Mouse (Mus musculus) lung, embryonic 14.5 days (tissue): Measurements from ENCODE around the gene Sel1l3. TPM values are rescaled to one million over a fixed set of nuclear protein-coding genes. Genes with fewer than 3 reads are reported as not detected.

Source experiments
- ATAC-seq: fragments of 200-750 bp; cut with Nextera tagmentation; 2 replicates; pipeline ENCODE4 v1.8.0; 2017; ENCODE audit warnings: mild to moderate bottlenecking, moderate TSS enrichment, moderate library complexity; ENCODE audit not compliant: insufficient read depth
- DNase-seq: peaks from one replicate; pipeline ENCODE4 v3.0.0-alpha.2; 2015
- H3K27ac ChIP-seq: fragments of 300-500 bp; sonication (generic); 2 replicates; pipeline ENCODE4 v1.5.1; 2014; ENCODE audit warnings: low read depth, mild to moderate bottlenecking, moderate library complexity
- H3K27me3 ChIP-seq: fragments of 300-500 bp; sonication (generic); 2 replicates; pipeline ENCODE4 v1.6.1; 2014; ENCODE audit warnings: low read length, control low read depth; ENCODE audit not compliant: insufficient read depth
- H3K36me3 ChIP-seq: fragments of 300-500 bp; sonication (generic); 2 replicates; pipeline ENCODE4 v1.6.1; 2014; ENCODE audit warnings: control low read depth; ENCODE audit not compliant: insufficient read depth
- H3K4me1 ChIP-seq: fragments of 300-500 bp; sonication (generic); 2 replicates; pipeline ENCODE4 v1.6.1; 2014; ENCODE audit warnings: antibody characterized with exemption, control low read depth; ENCODE audit not compliant: insufficient read depth
- H3K4me2 ChIP-seq: fragments of 300-500 bp; sonication (generic); 2 replicates; pipeline ENCODE4 v1.6.1; 2014; ENCODE audit warnings: mild to moderate bottlenecking
- H3K4me3 ChIP-seq: fragments of 300-500 bp; sonication (generic); 2 replicates; pipeline ENCODE4 v1.5.1; 2014; ENCODE audit warnings: low read depth, low read length
- H3K9ac ChIP-seq: fragments of 300-500 bp; sonication (generic); 2 replicates; pipeline ENCODE4 v1.6.1; 2014
- H3K9me3 ChIP-seq: fragments of 300-500 bp; sonication (generic); 2 replicates; pipeline ENCODE4 v1.6.1; 2016; ENCODE audit warnings: low read depth, low read length, control low read depth
- CTCF ChIP-seq: IDR thresholded peaks from 2 replicates; pipeline ENCODE4 v1.5.1; 2016; ENCODE audit warnings: antibody characterized with exemption, low read depth
- WGBS: fragments of 180-500 bp; shearing (Covaris S2); extraction: QIAGEN DNeasy Blood & Tissue Kit; methylation state at CpG from one replicate; pipeline ENCODE4 v1.1.7; 2014; 5-methylcytosine and 5-hydroxymethylcytosine counted together
- polyA plus RNA-seq: library from polyadenylated mRNA; unstranded; fragments of >200 nt; fragmentation: Nextera tagmentation; extraction: Ambion mirVana; gene quantifications from 2 replicates; pipeline ENCODE4 v1.2.1, GENCODE M21; 2014

The Sel1l3 gene
- polyA plus RNA-seq, 1 experiment from 2014 or later, result 6.8 TPM

DNA sequence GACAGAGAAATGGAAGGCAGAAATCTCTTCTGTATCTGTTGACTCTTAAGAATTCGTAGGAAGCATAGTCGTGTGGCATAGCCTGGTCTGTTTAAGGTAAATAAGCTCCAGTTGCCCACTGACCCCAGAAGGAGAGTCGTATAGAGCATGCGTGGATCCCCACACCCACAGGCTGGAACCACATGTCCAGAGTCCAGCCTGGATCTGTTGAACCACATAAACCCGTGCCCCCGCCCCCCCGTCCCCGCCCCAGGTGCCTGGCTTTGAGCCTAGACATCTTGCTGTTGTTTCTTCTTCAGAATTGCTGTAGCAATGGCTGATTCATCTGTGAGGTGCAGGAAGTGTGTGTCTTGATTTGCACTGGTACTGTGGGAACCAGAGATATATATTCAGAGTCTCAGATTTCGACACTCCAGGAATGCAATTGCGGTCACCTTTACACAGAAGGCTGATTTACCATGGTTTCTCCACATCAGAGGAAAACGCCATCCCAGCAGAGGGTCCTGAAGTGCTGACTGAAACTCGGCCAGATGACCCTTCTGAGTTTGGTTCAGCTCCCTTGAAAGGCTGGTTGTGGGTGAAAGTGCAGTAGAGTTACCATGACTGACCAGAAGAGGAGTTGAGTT, 111.8 kb downstream of the Sel1l3 start:
- 72% methylated on average over 12 of the region's 12 CpGs for WGBS
- no peak overlapping the region for H3K9ac ChIP-seq
- no peak for TF ChIP-seq CTCF
- no peak overlapping the region for H3K4me3 ChIP-seq
- DNase-seq (no peak), ATAC-seq (no peak)
- no peak overlapping the region for H3K4me2 ChIP-seq
- no peaks in the 10 kb centered on the region for H3K27me3 ChIP-seq
- H3K27ac ChIP-seq, result no peak overlapping the region
- no peaks in the 10 kb centered on the region for H3K36me3 ChIP-seq
- H3K9me3 ChIP-seq, result no peaks in the 10 kb centered on the region
- H3K4me1 ChIP-seq, result peaks cover 10% of the 10 kb centered on the region; the same call in 1 of the 2 replicates

GRCm38 (mm10) chr5:53091331-53091730, 122.4 kb downstream of the Sel1l3 start:
- H3K4me1 ChIP-seq, result no peaks in the 10 kb centered on the region
- 67% methylated on average over 3 of the region's 3 CpGs for WGBS
- H3K27ac ChIP-seq, result no peak overlapping the region
- H3K36me3 ChIP-seq, result no peaks in the 10 kb centered on the region
- no peak overlapping the region for H3K9ac ChIP-seq
- H3K4me3 ChIP-seq, result no peak overlapping the region
- no peak for TF ChIP-seq CTCF
- no peaks in the 10 kb centered on the region for H3K9me3 ChIP-seq
- ATAC-seq (no peak), DNase-seq (no peak)
- no peak overlapping the region for H3K4me2 ChIP-seq
- no peaks in the 10 kb centered on the region for H3K27me3 ChIP-seq

DNA sequence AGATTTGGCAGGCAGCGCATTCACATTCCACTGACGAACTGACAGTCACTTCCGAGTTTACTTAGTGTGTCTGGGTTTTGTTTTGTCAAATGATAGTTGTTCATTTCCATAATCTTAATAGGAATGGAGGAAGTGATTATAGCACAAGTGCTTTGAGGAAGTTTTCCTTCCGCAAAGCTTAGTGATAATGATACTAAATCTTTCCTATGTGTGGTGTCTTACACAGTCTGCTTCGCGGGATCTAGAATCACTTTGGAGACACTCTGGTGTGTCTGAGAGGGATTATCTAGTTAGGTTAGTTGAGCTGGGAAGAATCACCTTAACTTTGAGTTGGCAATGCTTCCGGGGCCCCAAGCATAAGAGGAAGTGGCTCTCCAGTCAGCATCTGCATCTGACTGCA, 126.3 kb downstream of the Sel1l3 start:
- H3K27ac ChIP-seq, result no peak overlapping the region
- no peaks in the 10 kb centered on the region for H3K9me3 ChIP-seq
- H3K27me3 ChIP-seq, result no peaks in the 10 kb centered on the region
- no peak overlapping the region for H3K4me2 ChIP-seq
- ATAC-seq (no peak), DNase-seq (no peak)
- H3K4me3 ChIP-seq, result no peak overlapping the region
- no peaks in the 10 kb centered on the region for H3K36me3 ChIP-seq
- no peaks in the 10 kb centered on the region for H3K4me1 ChIP-seq
- no peak for TF ChIP-seq CTCF
- no peak overlapping the region for H3K9ac ChIP-seq
- WGBS, result 83% methylated on average over 7 of the region's 7 CpGs

DNA sequence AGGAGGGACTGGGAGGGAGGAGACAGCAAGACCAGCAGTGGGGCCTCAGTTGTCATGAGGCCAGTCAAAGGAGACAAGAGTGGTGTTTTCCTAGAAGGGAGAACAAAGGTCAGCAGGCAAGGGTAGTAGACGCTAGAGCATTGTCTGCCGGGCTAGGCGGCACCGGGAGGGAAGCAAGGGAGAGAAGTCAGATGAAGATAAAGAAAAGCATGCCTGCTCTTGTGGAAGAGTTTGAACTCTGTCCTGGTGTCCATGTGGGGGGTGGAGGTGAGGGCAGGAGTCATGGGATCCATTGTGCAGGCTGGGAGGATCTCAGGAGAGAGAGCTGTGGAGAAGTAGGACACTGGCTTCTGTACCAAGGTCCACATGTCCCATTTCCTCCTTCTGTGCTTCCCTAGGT, 135.3 kb downstream of the Sel1l3 start:
- Histone ChIP-seq H3K9ac (no peak overlapping the region), H3K4me3 (no peak overlapping the region), H3K27me3 (no peaks in the 10 kb centered on the region), H3K9me3 (no peaks in the 10 kb centered on the region), H3K4me2 (no peak overlapping the region), H3K27ac (no peak overlapping the region), H3K36me3 (no peaks in the 10 kb centered on the region), H3K4me1 (no peaks in the 10 kb centered on the region)
- no peak for TF ChIP-seq CTCF
- DNase-seq (no peak), ATAC-seq (no peak)
- 52% methylated on average over 4 of the region's 4 CpGs for WGBS

DNA sequence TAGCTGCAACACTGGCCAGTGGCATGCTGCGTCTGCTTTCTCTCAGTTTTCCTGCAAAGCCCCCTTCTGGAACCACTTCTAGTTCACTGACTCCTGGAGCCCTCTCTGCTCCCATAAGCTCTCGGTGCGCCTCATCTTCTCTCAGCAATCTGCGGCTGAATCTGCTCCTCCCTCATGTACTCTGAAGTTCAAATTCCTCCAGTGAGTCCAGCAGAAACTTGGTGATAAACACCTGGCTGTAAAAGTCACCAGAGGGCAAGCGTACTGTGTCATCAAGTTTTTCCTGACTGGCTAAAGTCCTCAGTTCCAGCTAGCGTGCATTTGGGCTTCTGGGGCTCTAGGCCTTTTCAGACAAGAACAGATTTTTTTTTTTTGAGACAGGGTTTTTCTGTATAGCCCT, 139.2 kb downstream of the Sel1l3 start:
- no peak overlapping the region for H3K4me2 ChIP-seq
- WGBS, result 52% methylated on average over 6 of the region's 6 CpGs
- H3K27me3 ChIP-seq, result no peaks in the 10 kb centered on the region
- H3K4me3 ChIP-seq, result no peak overlapping the region
- H3K9ac ChIP-seq, result no peak overlapping the region
- no peak for ATAC-seq
- H3K27ac ChIP-seq, result no peak overlapping the region
- DNase-seq, result no peak
- no peaks in the 10 kb centered on the region for H3K9me3 ChIP-seq
- H3K36me3 ChIP-seq, result no peaks in the 10 kb centered on the region
- no peak for TF ChIP-seq CTCF
- no peaks in the 10 kb centered on the region for H3K4me1 ChIP-seq

GRCm38 (mm10) chr5:53061532-53062130, 152.1 kb downstream of the Sel1l3 start:
- Histone ChIP-seq H3K4me3 (no peak overlapping the region), H3K36me3 (no peaks in the 10 kb centered on the region), H3K4me1 (no peaks in the 10 kb centered on the region), H3K4me2 (no peak overlapping the region), H3K9ac (no peak overlapping the region), H3K9me3 (no peaks in the 10 kb centered on the region), H3K27me3 (no peaks in the 10 kb centered on the region), H3K27ac (no peak overlapping the region)
- TF ChIP-seq CTCF, result no peak
- WGBS, result 88% methylated on average over 9 of the region's 9 CpGs
- no peak for ATAC-seq
- DNase-seq, result no peak

Other genes with a start within 250 kb of the Sel1l3 start
- 0.67 and 0.83 TPM in 2 replicates for gene Slc34a2, start 175.8 kb downstream of the Sel1l3 start, polyA plus RNA-seq
- gene Smim20, start 53.2 kb upstream of the Sel1l3 start, polyA plus RNA-seq, result 93.7 and 98.3 TPM in 2 replicates